ENCODE assay signal across 31 mouse cellular contexts in the genomic region with DNA sequence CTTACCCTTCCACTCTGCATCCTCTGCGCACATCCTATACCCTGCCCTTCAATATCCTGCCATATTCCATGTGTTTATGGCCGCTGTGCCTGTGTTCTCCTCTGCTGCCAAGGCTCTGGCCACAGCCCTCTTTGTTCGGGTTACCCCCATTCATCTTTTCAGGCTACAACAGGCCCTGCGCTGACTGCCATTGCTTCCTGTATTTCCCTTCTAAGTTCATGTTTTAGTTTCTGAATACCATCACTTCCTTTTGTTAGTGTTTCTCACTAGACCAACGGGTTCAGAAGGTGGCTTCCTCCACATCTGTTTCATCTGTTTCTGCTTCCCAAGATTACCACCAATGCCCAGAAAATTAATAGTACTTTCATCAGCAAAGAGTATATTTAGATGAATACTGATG. TPM values are rescaled to one million over a fixed set of nuclear protein-coding genes. Genes with fewer than 3 reads are reported as not detected.
DNase-seq lines count a peak whose midpoint lies in the region; ATAC-seq and TF ChIP-seq lines count a peak whose summit lies in the region.
"Had no signal": no experiment of that assay in that cellular context is flagged by ENCODE, and none has a peak within 500 bp of the region (broad histone marks: within the 10 kb centered on the region; RNA-seq: fewer than 3 reads in every experiment).

No protein-coding gene starts in this region.

- DNase-seq in liver: no peak
- DNase-seq in hindbrain, postnatal 0 days (ENCODE audit: low spot score): no peak
- no peak for DNase-seq in urinary bladder, adult 2 months (ENCODE audit: low spot score)
- no peak for DNase-seq in thymus, postnatal 14 days
- DNase-seq: adrenal gland, postnatal 10 days; cerebellum, adult 8-10 months; cerebellum, postnatal 25 days; gastrocnemius, postnatal 10 days; kidney, adult 9 months; kidney, postnatal 25 days; lung, postnatal 4 days; right cerebral cortex, adult 18-20 months; thymus, adult 2 months had no signal

- no peaks in the 10 kb centered on the region for H3K9me3 ChIP-seq in liver, embryonic 12.5 days (replicated peaks)
- H3K9me3 ChIP-seq in megakaryocyte, embryonic 14.5 days: no peaks in the 10 kb centered on the region
- no peaks in the 10 kb centered on the region for H3K9me3 ChIP-seq in hindbrain, postnatal 0 days (ENCODE audit: low read length)
- H3K9me3 ChIP-seq: forebrain, embryonic 13.5 days; heart, embryonic 10.5 days; heart, embryonic 15.5 days; hindbrain, embryonic 13.5 days; limb, embryonic 13.5 days; liver, embryonic 15.5 days; neural tube, embryonic 12.5 days had no signal

- no peak overlapping the region for H3K4me3 ChIP-seq in liver, embryonic 12.5 days
- peak overlapping the region; percentile 48 for H3K4me3 ChIP-seq in megakaryocyte, embryonic 14.5 days (replicated peaks)
- no peak overlapping the region for H3K4me3 ChIP-seq in hindbrain, postnatal 0 days (ENCODE audit: low read length)
- H3K4me3 ChIP-seq: forebrain, embryonic 13.5 days; heart, embryonic 10.5 days; heart, embryonic 15.5 days; hindbrain, embryonic 13.5 days; left cerebral cortex, adult 2 months; limb, embryonic 13.5 days; liver, embryonic 15.5 days; myocyte; neural tube, embryonic 12.5 days had no signal

- no peak overlapping the region for H3K4me2 ChIP-seq in liver, embryonic 12.5 days
- H3K4me2 ChIP-seq in hindbrain, postnatal 0 days (ENCODE audit: low read depth, low read length): no peak overlapping the region
- H3K4me2 ChIP-seq: forebrain, embryonic 13.5 days; heart, embryonic 15.5 days; hindbrain, embryonic 13.5 days; limb, embryonic 13.5 days; liver, embryonic 15.5 days; midbrain, embryonic 11.5 days; neural tube, embryonic 12.5 days had no signal

- no peak overlapping the region for H3K9ac ChIP-seq in liver, embryonic 12.5 days
- no peak overlapping the region for H3K9ac ChIP-seq in hindbrain, postnatal 0 days (replicated peaks; ENCODE audit: low read length)
- H3K9ac ChIP-seq: forebrain, embryonic 13.5 days; heart, embryonic 15.5 days; hindbrain, embryonic 13.5 days; limb, embryonic 13.5 days; liver, embryonic 15.5 days; neural tube, embryonic 12.5 days had no signal

- WGBS in liver, embryonic 12.5 days (ENCODE audit: insufficient replicate concordance): 44% methylated on average over 5 of the region's 5 CpGs
- WGBS in hindbrain, postnatal 0 days: 80% methylated on average over 5 of the region's 5 CpGs

- H3K27ac ChIP-seq in liver, embryonic 12.5 days: 0 out of 2 replicates have a peak overlapping the region, but pooled peaks have one; percentile 14
- no peak overlapping the region for H3K27ac ChIP-seq in hindbrain, postnatal 0 days
- H3K27ac ChIP-seq: forebrain, embryonic 13.5 days; heart, embryonic 10.5 days; heart, embryonic 15.5 days; hindbrain, embryonic 13.5 days; left cerebral cortex, adult 2 months; limb, embryonic 13.5 days; liver, embryonic 15.5 days; neural tube, embryonic 12.5 days had no signal

- H3K4me1 ChIP-seq in liver, embryonic 12.5 days: no peaks in the 10 kb centered on the region
- H3K4me1 ChIP-seq in megakaryocyte, embryonic 14.5 days: peaks cover 8% of the 10 kb centered on the region
- no peaks in the 10 kb centered on the region for H3K4me1 ChIP-seq in hindbrain, postnatal 0 days (ENCODE audit: insufficient read depth, low read length)
- H3K4me1 ChIP-seq: forebrain, embryonic 13.5 days; heart, embryonic 10.5 days; heart, embryonic 15.5 days; hindbrain, embryonic 13.5 days; limb, embryonic 13.5 days; liver, embryonic 15.5 days; neural tube, embryonic 12.5 days had no signal

- TF ChIP-seq CTCF in hindbrain, postnatal 0 days (IDR thresholded peaks at IDR 0.05; ENCODE audit: low read depth): no peak

- ATAC-seq in liver, embryonic 12.5 days: no peak
- ATAC-seq in granulocyte monocyte progenitor cell, adult 5-6 weeks (replicated peaks; ENCODE audit: poor library complexity, severe bottlenecking): peak; percentile 84
- ATAC-seq in hindbrain, postnatal 0 days: no peak
- ATAC-seq: forebrain, embryonic 13.5 days; intestine, postnatal 0 days; lung, postnatal 0 days; midbrain, embryonic 16.5 days; Patski had no signal

- H3K27me3 ChIP-seq in liver, embryonic 12.5 days (replicated peaks): no peaks in the 10 kb centered on the region
- H3K27me3 ChIP-seq in megakaryocyte, embryonic 14.5 days (replicated peaks): peaks cover 1% of the 10 kb centered on the region
- H3K27me3 ChIP-seq in hindbrain, postnatal 0 days (ENCODE audit: insufficient read depth, low read length): no peaks in the 10 kb centered on the region
- H3K27me3 ChIP-seq: forebrain, embryonic 13.5 days; heart, embryonic 15.5 days; hindbrain, embryonic 13.5 days; limb, embryonic 13.5 days; liver, embryonic 15.5 days; neural tube, embryonic 12.5 days had no signal

- H3K36me3 ChIP-seq in liver, embryonic 12.5 days: no peaks in the 10 kb centered on the region
- no peaks in the 10 kb centered on the region for H3K36me3 ChIP-seq in megakaryocyte, embryonic 14.5 days (replicated peaks; ENCODE audit: low read length)
- no peaks in the 10 kb centered on the region for H3K36me3 ChIP-seq in hindbrain, postnatal 0 days (ENCODE audit: insufficient read depth, low read length)
- H3K36me3 ChIP-seq: heart, embryonic 10.5 days; heart, embryonic 15.5 days; hindbrain, embryonic 13.5 days; limb, embryonic 13.5 days; liver, embryonic 15.5 days; neural tube, embryonic 12.5 days had no signal

RNA-seq across cellular contexts. Expression of a gene that starts 42.5 kb away (rescaled TPM):
- 0.26 and 0.29 TPM in 2 replicates for polyA plus RNA-seq in liver, embryonic 12.5 days (2016; fragmentation: Nextera tagmentation; extraction: Ambion mirVana)
- total RNA-seq in granulocyte monocyte progenitor cell, adult 5-6 weeks (2014; fragmentation: Nextera tagmentation): 1.7 and 2.9 TPM in 2 replicates
- total RNA-seq in granulocyte monocyte progenitor cell, adult 5-6 weeks (2017): 0.21 and 2.0 TPM in 2 replicates
- polyA plus RNA-seq in megakaryocyte, embryonic 14.5 days (2012; ENCODE audit: insufficient read depth, low replicate concordance): 0.13 TPM in 1 of 2 replicates, not detected in the other
- total RNA-seq in hindbrain, postnatal 0 days (2014; rRNA removed): 0.14 and 0.63 TPM in 2 replicates
- 0.29 and 0.52 TPM in 2 replicates for polyA plus RNA-seq in hindbrain, postnatal 0 days (2015; fragmentation: Nextera tagmentation; extraction: Ambion mirVana)
- 0.40 and 0.58 TPM in 2 replicates for polyA plus RNA-seq in urinary bladder, adult 2 months (2012; rRNA removed)
- total RNA-seq: MEL had no signal
- polyA plus RNA-seq: myocyte, Patski had no signal
